Mouse (Mus musculus): ENCODE measurements around the gene Bola1.
"Not testable (repeated sequence)": the region's sequence is repeated elsewhere in the genome, so short reads cannot be mapped to it uniquely, and the experiment has no call there.

The Bola1 gene

DNA sequence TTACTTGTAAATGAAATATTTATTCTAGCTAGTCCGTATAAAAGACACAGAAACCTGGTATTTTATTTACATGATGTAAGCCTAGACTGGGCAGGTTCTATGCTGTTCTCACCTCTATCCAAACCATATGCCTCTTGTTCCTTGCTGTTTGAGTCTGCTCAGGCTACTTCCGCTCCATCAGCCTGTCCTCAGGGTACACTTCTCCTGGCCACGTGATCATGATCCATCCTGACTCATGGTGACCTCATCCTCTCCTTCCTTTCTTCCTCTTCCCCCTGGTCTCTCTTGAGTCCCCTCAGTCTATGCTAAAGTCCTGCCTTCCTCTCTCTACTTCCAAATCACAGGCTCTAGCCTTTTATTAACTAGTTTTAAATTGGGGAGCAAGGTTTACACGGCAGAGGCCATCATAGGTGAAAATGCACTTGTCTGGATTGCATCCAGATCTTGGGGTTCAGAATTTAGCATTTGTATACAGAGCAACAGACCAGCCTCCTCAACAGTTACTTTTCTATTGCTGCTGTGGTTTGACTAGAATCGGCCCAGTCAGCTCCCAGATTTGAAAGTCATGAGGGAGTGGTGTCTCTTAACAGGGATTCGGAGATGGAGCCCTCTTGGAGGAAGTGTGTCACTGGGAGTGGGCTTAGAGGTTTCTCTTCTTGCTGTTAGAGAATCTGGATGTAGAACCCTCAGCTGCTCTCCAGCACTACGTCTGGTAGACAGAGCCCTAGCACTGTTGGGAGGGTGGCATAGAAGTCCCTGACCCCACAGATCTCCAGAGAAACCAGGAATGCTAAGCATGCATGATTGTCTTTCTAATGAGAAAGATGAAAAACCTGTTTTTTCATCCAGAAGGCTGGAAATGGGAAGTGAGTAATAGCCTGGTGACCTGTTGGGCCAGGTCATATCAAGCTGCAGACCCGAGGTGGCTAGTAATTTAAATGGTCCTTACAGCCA is 7.5 kb upstream of the Bola1 start:
- no peak for DNase-seq (ENCODE audit: low spot score in 2 of 2)

DNA sequence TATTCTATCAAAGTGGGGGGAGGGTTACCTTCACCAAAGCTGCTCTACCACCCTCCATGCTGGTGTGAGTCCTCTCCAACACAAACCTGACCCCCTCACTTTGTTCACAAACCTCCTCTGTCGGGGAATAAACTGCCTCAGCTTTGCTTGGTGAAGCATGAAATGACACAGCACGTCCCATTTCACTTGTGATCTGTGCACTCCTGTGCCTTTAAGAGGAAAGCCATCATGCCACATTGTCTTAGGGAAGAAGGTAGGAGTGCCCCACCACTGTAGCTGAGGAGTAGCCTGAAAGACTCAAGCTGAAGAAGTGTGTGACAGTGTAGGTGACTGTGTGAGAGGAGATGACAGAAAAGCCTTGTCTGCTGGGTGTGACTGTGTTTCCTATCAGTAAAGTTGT is 5.9 kb upstream of the Bola1 start:
- DNase-seq (ENCODE audit: low spot score in 2 of 2) = no peak

DNA sequence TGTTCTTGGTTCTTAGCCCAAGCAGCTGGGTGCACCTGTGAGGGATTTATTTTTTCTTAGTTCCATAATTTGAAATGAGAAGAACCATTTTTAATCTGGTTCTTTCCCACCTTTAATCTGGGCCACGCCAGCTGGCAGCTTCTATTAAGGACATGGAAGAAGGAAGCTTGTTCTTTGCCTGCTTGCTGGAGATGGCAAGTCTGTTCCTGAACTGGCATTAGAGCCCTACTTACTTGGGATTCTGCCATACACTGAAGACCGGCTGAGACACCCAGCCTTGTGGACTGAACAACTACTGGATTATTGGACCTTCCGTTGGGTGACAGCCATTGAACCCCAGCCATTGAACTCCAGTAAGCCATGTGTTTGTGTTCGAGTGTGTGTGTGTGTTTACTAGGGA is 3.3 kb upstream of the Bola1 start:
- no peak for DNase-seq (ENCODE audit: low spot score in 2 of 2)

DNA sequence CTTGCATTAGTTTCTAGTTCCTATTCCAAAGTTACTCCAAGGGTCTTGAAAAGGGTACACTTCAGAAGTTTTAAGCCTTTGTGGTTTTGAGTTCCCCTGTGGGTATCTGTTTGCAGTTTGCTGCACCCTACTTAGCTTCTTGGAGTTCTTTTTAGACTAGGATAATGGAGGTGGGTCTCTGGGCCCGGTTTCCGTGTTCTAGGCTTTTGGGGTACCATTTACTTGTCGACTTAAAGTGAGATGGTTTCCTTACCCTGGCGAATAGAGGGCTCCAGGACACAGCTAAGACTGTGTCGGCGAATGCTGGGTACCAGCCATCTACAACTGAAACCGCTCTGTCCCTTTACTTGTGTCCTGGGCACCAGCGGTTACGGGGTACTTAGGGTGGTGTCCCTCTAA is 2.1 kb upstream of the Bola1 start:
- no peak for DNase-seq (ENCODE audit: low spot score in 2 of 2)

DNA sequence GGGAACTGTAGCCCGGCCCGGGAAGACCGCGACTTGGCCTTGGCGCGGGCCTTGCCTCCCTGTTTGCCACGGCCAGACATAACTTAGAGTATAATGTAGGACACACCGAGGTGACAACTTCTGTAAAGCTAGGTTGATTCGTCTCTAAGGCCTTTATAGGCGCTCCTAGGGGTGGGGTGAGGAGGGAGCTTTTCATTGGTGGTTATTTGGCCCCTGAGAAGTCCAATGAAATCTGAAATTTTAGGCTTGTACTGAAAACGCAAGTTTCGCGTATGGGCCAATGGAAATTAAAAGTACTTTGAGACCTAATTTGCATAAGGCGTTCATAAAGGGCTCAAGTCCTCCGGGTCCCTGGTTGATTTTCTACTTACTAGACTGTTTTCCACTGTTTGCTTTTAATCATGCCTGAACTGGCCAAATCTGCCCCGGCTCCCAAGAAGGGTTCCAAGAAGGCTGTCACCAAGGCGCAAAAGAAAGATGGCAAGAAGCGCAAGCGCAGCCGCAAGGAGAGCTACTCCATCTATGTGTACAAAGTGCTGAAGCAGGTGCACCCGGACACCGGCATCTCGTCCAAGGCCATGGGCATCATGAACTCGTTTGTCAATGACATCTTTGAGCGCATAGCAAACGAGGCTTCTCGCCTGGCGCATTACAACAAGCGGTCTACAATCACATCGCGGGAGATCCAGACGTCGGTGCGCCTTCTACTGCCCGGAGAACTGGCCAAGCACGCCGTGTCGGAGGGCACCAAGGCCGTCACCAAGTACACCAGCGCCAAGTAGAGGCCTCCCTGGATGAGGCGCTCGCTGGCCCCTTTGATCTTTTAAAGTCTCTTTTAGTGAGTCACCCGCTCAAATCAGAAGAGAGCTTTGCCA is 1.5 kb upstream of the Bola1 start, which contains the start of the genes Hist2h2ac and Hist2h2be:
Gene Hist2h2ac (minus strand): TSS at position 116 of the 875 bp plus-strand sequence.
Gene Hist2h2be (plus strand): TSS at position 355 of the 875 bp plus-strand sequence.
- DNase-seq (ENCODE audit: low spot score in 2 of 2) = peak; percentile 37 to 47

DNA sequence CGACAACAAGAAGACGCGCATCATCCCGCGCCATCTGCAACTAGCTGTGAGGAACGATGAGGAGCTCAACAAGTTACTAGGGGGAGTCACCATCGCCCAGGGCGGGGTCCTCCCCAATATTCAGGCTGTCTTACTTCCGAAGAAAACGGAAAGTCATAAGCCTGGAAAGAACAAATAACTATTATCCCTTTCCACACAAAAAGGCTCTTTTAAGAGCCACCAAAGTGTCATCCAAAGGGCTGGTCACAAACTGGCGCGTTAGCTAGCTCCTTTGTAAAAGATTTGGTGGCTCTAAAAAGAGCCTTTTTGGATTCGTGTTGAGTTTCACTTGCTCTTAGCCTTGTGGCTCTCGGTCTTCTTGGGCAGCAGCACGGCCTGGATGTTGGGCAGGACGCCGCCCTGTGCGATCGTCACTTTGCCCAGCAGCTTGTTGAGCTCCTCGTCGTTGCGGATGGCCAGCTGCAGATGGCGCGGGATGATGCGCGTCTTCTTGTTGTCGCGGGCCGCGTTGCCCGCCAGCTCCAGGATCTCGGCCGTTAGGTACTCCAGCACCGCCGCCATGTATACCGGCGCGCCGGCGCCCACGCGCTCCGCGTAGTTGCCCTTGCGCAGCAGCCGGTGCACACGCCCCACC is 739 bp upstream of the Bola1 start:
- peak in 1 of 2 experiments; percentile 63 for DNase-seq (ENCODE audit: low spot score in 2 of 2)

DNA sequence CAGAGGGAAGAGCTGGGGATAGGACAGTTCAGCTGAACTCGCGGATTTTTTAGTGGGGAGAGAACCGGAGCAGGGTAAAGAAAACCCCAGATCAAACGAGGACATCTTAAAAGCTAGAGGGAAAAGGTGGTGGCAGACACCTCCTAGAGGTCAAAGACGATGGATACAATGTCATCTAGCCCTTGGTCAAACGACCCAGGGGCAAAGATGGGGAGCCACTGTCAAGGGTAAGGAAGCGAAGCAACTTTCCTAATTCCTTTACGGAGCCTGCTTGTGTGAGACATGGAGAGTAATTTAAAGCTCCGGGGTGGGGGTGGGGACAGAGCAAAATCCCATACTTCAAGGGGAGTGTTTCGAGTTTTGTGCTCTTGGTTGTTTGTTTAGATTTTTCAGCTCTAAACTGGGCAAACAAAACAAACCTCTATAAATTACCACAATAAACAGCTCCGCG is 293 bp downstream of the Bola1 start:
- peak in 1 of 2 experiments; percentile 11 for DNase-seq (ENCODE audit: low spot score in 2 of 2)

DNA sequence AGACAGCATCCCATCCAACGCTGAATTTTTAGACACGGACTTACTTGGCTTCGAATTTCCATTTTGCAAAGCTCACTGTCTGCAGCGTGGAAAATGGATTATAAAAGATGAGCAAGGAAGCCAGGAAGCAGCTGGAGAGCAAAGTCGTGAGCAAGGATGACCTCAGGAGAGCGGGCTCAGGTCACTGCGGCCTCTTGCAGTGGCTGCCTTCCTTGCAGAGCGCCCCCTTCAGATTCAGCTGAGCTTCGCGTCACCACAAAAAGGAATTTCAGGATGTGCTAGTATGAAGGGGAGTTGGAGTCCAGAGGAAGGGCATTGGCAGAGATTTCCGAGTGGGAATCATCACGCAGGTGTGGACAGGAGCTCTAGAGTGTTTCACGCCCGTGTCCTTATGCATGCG is 10.3 kb downstream of the Bola1 start:
- DNase-seq (ENCODE audit: low spot score in 2 of 2) = no peak

DNA sequence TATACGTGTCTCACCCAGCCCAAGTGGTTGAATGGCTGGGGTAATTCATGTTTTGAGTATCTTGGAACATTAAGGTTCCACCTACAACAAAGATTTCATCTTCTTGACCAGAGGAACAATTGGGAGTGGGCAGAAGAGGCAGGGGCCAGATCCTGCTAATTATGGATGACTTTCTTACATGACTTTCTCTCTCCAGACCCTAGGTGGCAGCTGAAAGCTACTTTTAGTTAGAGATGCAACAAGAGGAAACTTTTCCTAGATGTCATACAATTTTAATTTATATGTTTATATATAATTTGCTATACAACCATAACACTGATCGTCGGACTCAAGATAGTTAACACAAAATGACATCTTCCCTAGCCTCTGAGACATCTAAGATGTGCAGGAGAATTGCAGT is 11.7 kb downstream of the Bola1 start:
- no peak for DNase-seq (ENCODE audit: low spot score in 2 of 2)

DNA sequence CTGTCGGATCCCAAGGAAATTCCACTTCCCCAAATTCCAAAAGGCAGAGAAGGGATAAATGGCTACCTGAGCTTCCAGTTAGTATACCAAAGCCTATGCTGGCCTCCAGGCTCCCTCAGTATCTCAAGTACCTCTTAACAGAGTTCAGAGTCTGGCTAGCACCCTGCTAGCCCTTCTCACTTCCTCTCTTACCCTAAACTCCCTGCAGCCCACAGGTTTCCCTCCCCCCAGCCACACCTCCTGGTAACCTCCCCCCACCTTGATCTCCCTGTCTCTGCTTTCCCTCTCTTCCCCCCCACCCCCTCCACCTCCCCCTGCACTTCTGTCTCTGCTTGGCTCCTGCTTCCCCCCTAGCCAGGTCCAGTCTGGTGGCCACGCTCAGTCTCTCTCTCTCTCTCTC is 19.8 kb downstream of the Bola1 start:
- DNase-seq (ENCODE audit: low spot score in 2 of 2) = no peak

DNA sequence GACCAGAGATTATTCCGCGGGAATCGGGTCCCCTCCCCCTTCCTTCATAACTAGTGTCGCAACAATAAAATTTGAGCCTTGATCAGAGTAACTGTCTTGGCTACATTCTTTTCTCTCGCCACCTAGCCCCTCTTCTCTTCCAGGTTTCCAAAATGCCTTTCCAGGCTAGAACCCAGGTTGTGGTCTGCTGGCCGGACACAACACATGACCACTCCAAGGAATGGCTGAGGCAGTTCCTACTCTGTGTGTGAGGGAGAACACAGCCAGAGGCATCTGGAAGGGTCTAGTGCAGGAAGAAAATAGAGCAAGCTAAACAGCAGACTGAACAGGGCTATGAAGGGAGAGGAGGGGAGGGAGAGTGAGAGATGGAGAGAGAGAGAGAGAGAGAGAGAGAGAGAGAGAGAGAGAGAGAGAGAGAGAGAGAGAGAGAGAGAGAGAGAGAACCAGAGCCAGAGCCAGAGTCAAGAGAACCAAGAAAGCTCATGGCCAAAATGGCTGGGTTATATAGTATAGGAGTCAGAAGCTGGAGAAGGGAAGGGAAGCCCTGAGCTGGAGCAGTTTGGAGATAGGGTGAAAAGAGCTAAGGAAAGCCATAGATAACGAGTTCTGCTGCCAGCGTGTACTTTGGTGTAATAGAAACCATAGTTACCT is 20.8 kb downstream of the Bola1 start:
- DNase-seq (ENCODE audit: low spot score in 2 of 2) = not testable (repeated sequence)

DNA sequence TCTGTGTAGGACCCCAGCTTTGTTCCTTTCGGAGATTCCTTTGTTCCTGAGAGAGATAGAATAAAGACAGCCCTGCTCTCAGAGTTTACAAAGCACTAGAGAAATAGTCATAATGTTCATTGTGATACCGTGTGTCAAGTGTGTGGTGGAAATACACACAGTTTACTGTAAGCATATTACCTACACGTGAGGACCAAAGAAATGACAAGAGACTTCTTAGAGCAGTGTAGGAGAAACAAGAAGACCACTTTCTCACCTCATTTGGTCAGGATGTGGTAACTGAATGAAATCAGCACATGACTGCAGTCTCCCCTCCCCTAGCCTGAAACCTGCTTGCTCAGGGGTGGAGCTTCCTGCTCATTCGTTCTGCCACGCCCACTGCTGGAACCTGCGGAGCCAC is 21.3 kb downstream of the Bola1 start:
- DNase-seq (ENCODE audit: low spot score in 2 of 2) = no peak

DNA sequence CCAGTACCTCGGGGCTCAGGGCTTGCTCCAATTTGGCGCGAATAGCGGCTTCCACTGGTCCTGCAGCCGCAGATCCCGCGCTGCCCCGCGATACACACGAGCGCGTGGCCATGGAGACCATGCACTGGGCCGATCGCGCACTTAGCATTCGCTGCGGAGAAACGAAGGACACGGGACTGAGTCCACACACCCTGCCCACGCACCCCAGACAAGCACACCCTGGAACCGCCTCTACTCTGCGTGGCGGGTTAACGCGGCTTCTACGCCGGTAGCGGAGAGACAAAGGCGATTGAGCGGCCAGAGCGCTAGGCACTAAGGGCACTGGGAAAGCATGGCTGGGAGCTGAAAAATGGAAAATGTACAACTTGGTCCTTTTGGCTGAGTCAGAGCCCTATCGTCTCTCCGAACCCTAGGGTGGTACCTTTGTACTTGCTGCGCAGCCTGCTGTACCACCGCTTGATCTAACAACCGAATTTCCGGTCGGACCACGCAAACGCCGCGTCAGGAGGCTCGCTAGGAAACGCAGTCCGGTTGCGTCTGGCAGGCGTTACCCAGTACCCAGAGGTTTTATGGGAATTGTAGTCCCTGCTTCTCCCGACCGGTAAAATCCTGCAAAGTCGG is 22.3 kb downstream of the Bola1 start:
- DNase-seq (ENCODE audit: low spot score in 2 of 2) = peak; percentile 53 to 83

DNA sequence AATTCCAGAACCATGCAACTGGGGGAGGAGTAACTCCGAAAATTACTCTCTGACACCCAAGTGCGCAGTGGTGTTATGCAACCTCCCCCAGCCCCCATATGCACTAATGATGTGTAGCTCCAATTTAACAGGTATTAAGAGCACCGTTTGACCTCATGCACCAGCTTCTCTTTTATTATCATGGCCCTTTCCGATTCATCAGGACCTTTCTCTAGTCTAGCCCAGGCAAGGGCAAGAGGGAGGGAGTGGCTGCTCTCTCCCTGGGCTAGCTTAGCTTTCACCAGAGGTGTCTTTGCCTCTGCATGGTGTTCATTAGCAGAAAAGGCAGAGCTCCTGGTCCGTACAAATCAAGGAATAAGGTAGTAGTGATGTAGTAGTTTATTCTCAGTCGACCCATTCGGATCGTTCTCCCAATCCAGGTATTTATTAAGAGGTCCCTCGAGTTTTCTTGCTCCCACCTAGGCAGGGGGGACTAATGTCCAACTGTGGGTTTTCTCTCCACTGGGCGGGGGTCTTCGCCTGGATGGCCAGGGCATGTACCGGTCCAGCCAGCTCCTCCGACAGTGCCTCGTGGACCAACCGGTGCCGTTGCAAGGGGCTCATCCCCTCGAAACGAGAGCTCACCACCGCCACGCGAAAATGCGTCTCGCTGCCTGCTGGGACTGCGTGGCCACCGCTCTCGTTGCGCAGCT is 22.9 kb downstream of the Bola1 start:
- no peak for DNase-seq (ENCODE audit: low spot score in 2 of 2)

DNA sequence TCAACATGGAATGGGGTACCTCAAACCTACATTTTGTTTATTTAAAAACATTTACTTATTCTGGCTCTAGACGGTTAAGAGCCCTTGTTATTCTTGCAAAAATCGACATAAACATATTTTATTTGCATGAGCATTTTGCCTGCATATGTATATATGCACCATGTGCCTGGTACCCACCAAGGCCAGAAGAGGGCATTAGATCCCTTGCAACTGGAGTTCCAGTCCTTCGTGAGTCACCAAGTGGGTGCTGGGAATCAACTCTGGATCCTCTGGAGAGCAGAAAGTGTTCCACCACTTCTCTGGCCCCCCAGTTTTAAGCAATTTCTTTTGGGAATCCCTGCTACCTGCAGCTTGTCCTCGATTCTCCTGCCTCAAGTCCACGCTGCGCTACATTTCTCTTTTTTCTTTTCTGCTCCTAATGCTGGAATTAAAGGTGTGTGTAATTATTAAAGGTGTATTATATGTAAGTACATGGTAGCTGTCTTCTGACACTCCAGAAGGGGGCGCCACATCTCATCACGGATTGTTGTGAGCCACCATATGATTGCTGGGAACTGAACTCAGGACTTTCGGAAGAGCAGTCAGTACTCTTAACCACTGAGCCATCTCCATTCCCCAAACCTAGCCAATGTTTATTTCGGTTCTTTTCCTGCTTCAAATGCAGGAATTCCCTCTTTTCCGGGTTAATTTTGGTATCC is 23.7 kb downstream of the Bola1 start:
- DNase-seq (ENCODE audit: low spot score in 2 of 2) = no peak

DNA sequence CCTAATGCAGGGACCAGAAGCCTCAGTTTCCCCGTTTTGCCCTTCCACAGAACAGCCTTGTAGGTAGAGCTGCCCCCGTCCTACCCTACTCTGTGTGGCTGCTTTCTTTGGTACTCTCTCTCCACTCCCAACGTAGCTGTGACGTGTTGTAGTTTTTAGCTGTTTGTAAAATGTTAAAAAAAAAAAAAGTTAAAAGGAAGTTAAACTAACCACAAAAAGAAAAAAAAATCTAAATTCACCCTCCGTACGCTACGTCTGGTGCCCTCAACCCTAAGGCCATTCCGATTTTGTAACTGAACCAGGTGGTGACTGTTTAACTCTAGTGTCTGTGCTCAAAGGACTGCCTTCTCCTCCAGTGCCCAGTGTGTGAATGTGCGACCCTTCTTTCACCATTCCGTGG is 24.5 kb downstream of the Bola1 start:
- no peak for DNase-seq (ENCODE audit: low spot score in 2 of 2)

DNA sequence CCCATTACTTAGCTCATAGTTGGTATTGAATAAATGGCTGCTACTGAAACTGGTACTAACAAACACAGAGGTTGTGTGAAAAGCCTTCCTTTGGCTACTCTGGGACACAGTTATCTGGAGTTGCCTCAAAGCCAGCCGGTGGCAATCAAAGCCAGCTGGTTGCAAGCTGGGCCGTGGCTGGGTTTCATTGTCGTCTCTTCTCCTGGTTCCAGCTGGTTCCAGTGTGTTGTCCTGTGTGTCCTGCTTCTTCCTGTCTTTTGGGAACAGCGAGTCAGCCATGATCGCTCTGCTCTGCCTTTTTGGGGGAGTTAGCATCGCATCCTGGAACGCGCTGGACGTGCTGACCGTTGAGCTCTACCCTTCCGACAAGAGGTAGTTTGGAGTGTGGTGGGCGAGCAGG is 26.5 kb downstream of the Bola1 start:
- no peak for DNase-seq (ENCODE audit: low spot score in 2 of 2)

DNA sequence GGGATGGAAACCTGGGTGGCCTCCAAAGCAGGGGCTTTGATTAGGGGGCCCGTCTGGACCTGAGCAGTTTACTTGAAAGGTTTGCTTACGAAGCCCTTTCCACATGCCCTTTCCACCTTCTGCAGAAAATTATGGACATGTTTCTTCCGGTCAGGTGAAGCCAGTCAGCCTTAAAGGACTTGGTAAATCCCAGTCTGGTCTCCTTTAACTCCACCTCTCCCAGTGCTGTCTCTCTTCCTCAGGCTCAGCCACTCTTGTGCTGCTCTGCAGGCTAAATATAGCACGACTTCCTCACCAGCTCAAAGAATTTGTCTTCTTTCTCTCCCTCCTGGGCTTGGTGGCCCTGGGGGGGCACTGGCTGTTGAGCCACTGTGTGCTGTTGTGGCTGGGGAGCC is 37.1 kb downstream of the Bola1 start:
- DNase-seq (ENCODE audit: low spot score in 2 of 2) = no peak

DNA sequence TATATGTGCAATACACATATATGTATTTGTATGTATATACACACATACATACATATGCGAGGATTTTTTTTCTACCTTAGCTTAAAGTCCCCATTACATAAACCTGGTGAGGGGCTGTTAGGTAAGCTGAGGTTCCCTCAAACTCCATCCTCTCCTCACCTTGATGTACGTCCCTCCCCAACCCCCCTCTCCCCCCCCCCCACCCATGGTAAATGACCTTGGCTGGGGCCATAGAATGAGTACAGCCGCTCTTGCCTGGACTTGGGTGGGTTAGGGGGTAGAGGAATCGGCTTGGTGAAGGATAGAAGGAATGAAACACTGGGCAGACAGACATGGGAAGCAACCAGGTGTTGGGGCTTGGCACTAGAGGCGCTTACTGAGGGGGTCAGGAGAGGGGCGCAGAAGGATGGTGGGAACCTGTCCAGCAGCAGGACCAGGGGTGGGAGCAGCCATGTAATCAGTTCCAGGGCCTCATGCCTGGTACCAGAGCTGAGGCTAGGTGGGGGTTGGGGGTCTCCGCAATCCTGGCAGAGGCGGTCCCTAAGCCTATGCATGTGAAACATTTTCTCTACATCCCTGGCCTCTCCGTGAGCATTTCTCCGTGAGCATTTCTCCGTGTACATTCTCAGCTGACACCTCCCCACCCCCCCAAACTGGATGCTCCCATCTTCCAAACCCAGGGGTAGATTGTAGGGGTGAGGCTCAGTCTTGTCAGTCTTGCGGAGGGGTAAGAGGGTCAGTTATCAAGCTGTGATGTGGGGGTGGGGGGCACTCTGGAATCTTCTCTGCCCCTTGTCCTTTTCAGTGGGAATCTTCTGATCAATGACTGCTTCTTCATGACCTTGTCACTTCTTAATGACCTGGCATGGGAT is 37.8 kb downstream of the Bola1 start:
- DNase-seq (ENCODE audit: low spot score in 2 of 2) = peak in 1 of 2 experiments; percentile 30

All from cerebellum, postnatal 4 days (tissue).